Mouse (Mus musculus): Measurements from ENCODE around the gene Wfdc1. TPM values are rescaled to one million over a fixed set of nuclear protein-coding genes. Genes with fewer than 3 reads are reported as not detected.

The Wfdc1 gene
- total and polyA plus RNA-seq, 2 experiments from 2014 or later = 12.0 to 20.6 TPM

DNA sequence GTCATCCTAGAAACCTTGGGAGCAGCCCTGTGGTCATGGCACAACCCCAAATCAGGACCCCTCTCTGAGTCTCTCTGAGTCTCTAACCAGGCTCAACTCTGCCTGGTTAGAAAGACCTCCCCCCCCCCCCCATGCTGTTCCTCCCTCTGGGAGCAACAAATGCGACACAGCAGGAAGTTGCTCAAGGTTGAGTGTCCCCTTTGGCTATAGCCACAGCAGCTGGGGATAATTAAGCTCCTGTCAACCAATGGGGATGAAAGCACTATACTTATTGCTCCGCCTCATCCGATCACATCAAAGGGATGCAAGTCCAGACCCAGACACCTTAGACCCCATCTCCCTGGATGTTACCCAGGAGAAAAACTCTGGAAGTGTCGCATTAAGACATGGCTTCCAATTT, 43.6 kb upstream of the Wfdc1 start:
- 64% methylated on average over 4 of the region's 4 CpGs for WGBS
- H3K27ac ChIP-seq = no peak overlapping the region

DNA sequence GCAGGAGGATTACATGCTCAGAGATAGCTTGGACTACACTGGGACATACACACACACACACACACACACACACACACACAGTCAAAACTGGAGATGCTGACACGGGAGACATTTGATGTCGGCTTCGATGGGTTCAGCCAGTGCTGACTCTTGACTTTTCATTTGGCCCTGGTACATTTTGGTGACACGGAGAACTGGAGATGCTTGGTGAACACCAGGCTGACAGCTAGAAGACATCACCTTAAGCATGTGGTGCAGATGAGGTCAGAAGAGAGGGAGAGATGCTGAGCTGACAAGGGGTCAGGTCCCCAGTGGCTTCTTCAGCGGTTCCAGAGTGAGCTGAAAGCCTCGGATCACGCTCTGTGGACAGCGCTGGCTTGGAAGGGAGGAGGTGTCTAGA, 43.1 kb upstream of the Wfdc1 start:
- ATAC-seq = no peak
- no peak overlapping the region for H3K27ac ChIP-seq
- no peak overlapping the region for H3K4me3 ChIP-seq (ENCODE audit: low read length)
- no peaks in the 10 kb centered on the region for H3K9me3 ChIP-seq (ENCODE audit: low read length)
- no peaks in the 10 kb centered on the region for H3K4me1 ChIP-seq (ENCODE audit: insufficient read depth, low read length)
- no peak overlapping the region for H3K9ac ChIP-seq (replicated peaks; ENCODE audit: low read length)
- DNase-seq (ENCODE audit: low spot score) = no peak
- H3K4me2 ChIP-seq (ENCODE audit: low read depth, low read length) = no peak overlapping the region
- H3K36me3 ChIP-seq (ENCODE audit: insufficient read depth, low read length) = no peaks in the 10 kb centered on the region
- TF ChIP-seq CTCF (IDR thresholded peaks at IDR 0.05; ENCODE audit: low read depth) = no peak
- 84% methylated on average over 8 of the region's 8 CpGs for WGBS
- H3K27me3 ChIP-seq (ENCODE audit: insufficient read depth, low read length) = no peaks in the 10 kb centered on the region

More for the DNA sequence above, 43.6 kb upstream of the Wfdc1 start:
- H3K4me3 ChIP-seq (ENCODE audit: low read length) = no peak overlapping the region
- ATAC-seq (no peak), DNase-seq (ENCODE audit: low spot score) (no peak)
- no peak overlapping the region for H3K9ac ChIP-seq (replicated peaks; ENCODE audit: low read length)
- H3K36me3 ChIP-seq (ENCODE audit: insufficient read depth, low read length) = no peaks in the 10 kb centered on the region
- H3K9me3 ChIP-seq (ENCODE audit: low read length) = no peaks in the 10 kb centered on the region
- no peak for TF ChIP-seq CTCF (IDR thresholded peaks at IDR 0.05; ENCODE audit: low read depth)
- H3K4me1 ChIP-seq (ENCODE audit: insufficient read depth, low read length) = no peaks in the 10 kb centered on the region
- H3K4me2 ChIP-seq (ENCODE audit: low read depth, low read length) = no peak overlapping the region
- no peaks in the 10 kb centered on the region for H3K27me3 ChIP-seq (ENCODE audit: insufficient read depth, low read length)

DNA sequence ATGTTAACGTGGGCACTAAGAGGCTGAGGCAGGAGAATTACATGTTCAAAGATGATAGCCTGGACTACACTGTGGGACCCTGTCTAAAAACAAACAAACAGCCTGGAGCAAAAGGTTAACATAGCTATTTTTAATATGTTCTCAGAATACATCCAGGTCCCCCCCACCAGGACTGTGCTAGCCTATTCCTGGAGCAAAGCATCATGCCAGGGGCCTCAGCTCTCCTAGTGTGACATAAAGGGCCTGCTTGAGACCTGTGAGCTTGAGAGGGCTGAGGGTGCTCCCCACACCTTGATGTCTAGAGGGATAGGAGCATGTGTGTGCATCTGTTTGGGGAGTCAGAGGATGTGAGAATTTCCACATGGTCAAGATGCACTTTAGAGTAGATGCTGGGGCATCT, 42.4 kb upstream of the Wfdc1 start:
- H3K9ac ChIP-seq (replicated peaks; ENCODE audit: low read length) = no peak overlapping the region
- WGBS = 72% methylated on average over 1 of the region's 1 CpGs
- no peaks in the 10 kb centered on the region for H3K36me3 ChIP-seq (ENCODE audit: insufficient read depth, low read length)
- no peaks in the 10 kb centered on the region for H3K4me1 ChIP-seq (ENCODE audit: insufficient read depth, low read length)
- H3K4me2 ChIP-seq (ENCODE audit: low read depth, low read length) = no peak overlapping the region
- no peaks in the 10 kb centered on the region for H3K9me3 ChIP-seq (ENCODE audit: low read length)
- H3K27me3 ChIP-seq (ENCODE audit: insufficient read depth, low read length) = no peaks in the 10 kb centered on the region
- DNase-seq (ENCODE audit: low spot score) (no peak), ATAC-seq (no peak)
- TF ChIP-seq CTCF (IDR thresholded peaks at IDR 0.05; ENCODE audit: low read depth) = no peak
- H3K4me3 ChIP-seq (ENCODE audit: low read length) = no peak overlapping the region
- H3K27ac ChIP-seq = no peak overlapping the region

DNA sequence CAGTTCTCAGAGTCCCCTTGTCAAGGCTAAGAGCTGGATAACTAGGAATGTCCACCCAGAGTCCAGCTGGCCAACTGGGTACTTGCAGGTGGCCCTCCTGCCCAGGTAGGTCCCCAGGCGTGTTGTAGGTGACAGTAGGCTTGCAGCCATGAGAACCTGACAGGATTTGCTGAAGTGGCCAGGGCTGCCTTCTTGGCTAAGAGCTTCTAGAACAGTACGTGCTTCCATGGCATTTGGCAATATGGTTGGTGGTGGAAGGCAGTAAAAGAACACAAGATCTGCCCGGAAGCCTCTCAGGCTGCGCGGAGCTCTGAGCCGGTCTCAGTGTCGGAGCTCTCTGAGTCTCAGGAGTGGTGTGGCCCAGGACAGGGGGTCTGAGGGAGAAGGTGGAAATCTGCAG, 41.2 kb upstream of the Wfdc1 start:
- no peaks in the 10 kb centered on the region for H3K4me1 ChIP-seq (ENCODE audit: insufficient read depth, low read length)
- no peak overlapping the region for H3K4me3 ChIP-seq (ENCODE audit: low read length)
- H3K27me3 ChIP-seq (ENCODE audit: insufficient read depth, low read length) = no peaks in the 10 kb centered on the region
- WGBS = 87% methylated on average over 7 of the region's 7 CpGs
- no peaks in the 10 kb centered on the region for H3K9me3 ChIP-seq (ENCODE audit: low read length)
- H3K9ac ChIP-seq (replicated peaks; ENCODE audit: low read length) = no peak overlapping the region
- H3K36me3 ChIP-seq (ENCODE audit: insufficient read depth, low read length) = no peaks in the 10 kb centered on the region
- DNase-seq (ENCODE audit: low spot score) (no peak), ATAC-seq (no peak)
- no peak for TF ChIP-seq CTCF (IDR thresholded peaks at IDR 0.05; ENCODE audit: low read depth)
- no peak overlapping the region for H3K4me2 ChIP-seq (ENCODE audit: low read depth, low read length)
- H3K27ac ChIP-seq = no peak overlapping the region

DNA sequence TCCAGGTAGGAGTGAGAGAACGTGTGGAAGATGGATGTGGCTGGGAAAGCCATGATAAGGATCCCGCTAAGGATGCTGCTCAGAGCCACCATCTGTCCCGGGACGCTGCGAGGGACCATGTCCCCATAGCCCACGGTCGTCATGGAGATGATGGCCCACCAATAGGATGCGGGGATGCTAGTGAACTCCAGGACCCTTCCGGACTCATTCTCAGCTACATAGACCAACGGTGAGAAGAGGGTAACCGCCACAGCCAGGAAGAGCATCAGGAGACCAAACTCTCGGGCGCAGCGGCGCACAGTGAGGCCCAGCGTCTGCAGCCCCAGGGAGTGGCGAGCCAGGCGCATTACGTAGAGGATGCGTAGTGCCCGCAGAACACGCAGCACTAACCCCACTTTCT, 40.4 kb upstream of the Wfdc1 start:
- Histone ChIP-seq H3K27me3 (ENCODE audit: insufficient read depth, low read length) (no peaks in the 10 kb centered on the region), H3K4me2 (ENCODE audit: low read depth, low read length) (no peak overlapping the region), H3K9me3 (ENCODE audit: low read length) (no peaks in the 10 kb centered on the region), H3K36me3 (ENCODE audit: insufficient read depth, low read length) (no peaks in the 10 kb centered on the region), H3K9ac (replicated peaks; ENCODE audit: low read length) (no peak overlapping the region), H3K27ac (no peak overlapping the region), H3K4me1 (ENCODE audit: insufficient read depth, low read length) (no peaks in the 10 kb centered on the region), H3K4me3 (ENCODE audit: low read length) (no peak overlapping the region)
- 77% methylated on average over 22 of the region's 22 CpGs for WGBS
- DNase-seq (ENCODE audit: low spot score) (no peak), ATAC-seq (no peak)
- no peak for TF ChIP-seq CTCF (IDR thresholded peaks at IDR 0.05; ENCODE audit: low read depth)

DNA sequence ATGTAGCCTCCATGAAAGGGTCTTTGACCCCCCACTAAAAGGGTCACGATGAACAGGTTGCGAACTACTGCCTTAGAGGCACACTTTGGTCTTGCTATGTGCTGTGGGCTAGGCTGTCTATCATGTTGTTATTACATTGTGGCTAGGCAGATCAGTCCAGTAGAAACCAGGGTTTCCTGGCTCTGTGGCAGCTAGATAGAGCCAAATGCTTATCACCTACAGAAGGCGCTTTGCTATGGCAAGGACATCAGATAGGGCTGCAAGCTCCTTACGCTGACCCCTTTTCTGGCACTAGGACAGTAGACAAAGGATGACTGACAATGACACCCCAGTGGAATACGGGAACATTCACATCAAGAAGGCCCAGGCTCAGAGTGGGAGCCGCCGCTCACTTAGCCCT, 39.0 kb upstream of the Wfdc1 start:
- no peak for TF ChIP-seq CTCF (IDR thresholded peaks at IDR 0.05; ENCODE audit: low read depth)
- Histone ChIP-seq H3K27ac (no peak overlapping the region), H3K36me3 (ENCODE audit: insufficient read depth, low read length) (no peaks in the 10 kb centered on the region), H3K9me3 (ENCODE audit: low read length) (no peaks in the 10 kb centered on the region), H3K4me2 (ENCODE audit: low read depth, low read length) (no peak overlapping the region), H3K4me1 (ENCODE audit: insufficient read depth, low read length) (no peaks in the 10 kb centered on the region), H3K9ac (replicated peaks; ENCODE audit: low read length) (no peak overlapping the region), H3K4me3 (ENCODE audit: low read length) (no peak overlapping the region), H3K27me3 (ENCODE audit: insufficient read depth, low read length) (no peaks in the 10 kb centered on the region)
- DNase-seq (ENCODE audit: low spot score) = no peak
- ATAC-seq = no peak
- WGBS = 79% methylated on average over 7 of the region's 7 CpGs

DNA sequence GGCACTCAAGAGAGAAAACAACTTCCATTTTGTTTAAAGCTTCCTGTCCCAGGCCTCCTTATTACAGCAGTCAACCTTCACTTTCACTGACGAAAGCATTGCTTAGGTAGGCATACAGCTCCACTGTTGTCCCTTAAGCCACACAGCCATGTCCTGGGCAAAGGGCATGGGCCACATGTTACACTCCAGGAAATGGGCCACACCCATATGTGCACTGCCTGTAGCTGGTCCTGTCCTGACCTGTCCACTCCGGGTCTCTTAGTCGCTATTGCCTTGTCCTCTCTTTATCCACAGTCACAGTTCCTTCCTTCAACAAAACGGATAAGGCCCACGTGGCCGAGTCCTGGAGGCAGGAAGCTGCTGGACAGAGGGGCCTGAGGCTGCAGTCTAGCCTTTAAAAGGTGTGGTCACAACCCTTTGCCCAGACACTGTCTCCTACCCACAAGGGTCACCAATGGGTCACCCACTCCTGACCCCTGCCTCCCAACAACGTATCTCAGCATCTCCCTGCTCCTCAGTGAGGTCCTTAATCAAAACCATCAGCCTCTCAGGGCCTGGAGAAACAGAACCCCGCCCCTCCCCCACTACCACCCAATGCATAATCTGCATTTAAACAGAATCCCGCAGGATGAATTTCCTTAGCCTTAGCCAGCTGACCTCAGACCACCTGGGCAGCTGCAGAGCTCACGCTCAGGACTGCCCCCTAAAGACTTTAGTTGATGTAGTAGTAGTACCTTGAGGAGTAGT, 38.4 kb upstream of the Wfdc1 start:
- Histone ChIP-seq H3K9ac (replicated peaks; ENCODE audit: low read length) (no peak overlapping the region), H3K4me1 (ENCODE audit: insufficient read depth, low read length) (no peaks in the 10 kb centered on the region), H3K36me3 (ENCODE audit: insufficient read depth, low read length) (no peaks in the 10 kb centered on the region), H3K4me3 (ENCODE audit: low read length) (no peak overlapping the region), H3K27ac (no peak overlapping the region), H3K9me3 (ENCODE audit: low read length) (no peaks in the 10 kb centered on the region), H3K27me3 (ENCODE audit: insufficient read depth, low read length) (no peaks in the 10 kb centered on the region), H3K4me2 (ENCODE audit: low read depth, low read length) (no peak overlapping the region)
- no peak for DNase-seq (ENCODE audit: low spot score)
- no peak for ATAC-seq
- no peak for TF ChIP-seq CTCF (IDR thresholded peaks at IDR 0.05; ENCODE audit: low read depth)
- WGBS = 45% methylated on average over 10 of the region's 10 CpGs

All from hindbrain, postnatal 0 days (tissue).